Mouse (Mus musculus) neural tube, embryonic 14.5 days (tissue): ENCODE results near the gene Ogg1. TPM values are rescaled to one million over a fixed set of nuclear protein-coding genes. Genes with fewer than 3 reads are reported as not detected.

Experiments used
- ATAC-seq: fragments of 200-750 bp; cut with Nextera tagmentation; 2 replicates; pipeline ENCODE4 v1.8.0; 2017; ENCODE audit warnings: low read depth, mild to moderate bottlenecking, moderate TSS enrichment, moderate library complexity
- H3K27ac ChIP-seq: fragments of 300-500 bp; sonication (generic); 2 replicates; pipeline ENCODE4 v1.5.1; 2014; ENCODE audit warnings: low read depth, mild to moderate bottlenecking, control low read depth, low read length, moderate library complexity, mixed read lengths
- H3K27me3 ChIP-seq: fragments of 300-500 bp; sonication (generic); 2 replicates; pipeline ENCODE4 v1.6.1; 2014; ENCODE audit warnings: low read length; ENCODE audit not compliant: control insufficient read depth, insufficient read depth
- H3K36me3 ChIP-seq: fragments of 300-500 bp; sonication (generic); 2 replicates; pipeline ENCODE4 v1.6.1; 2014; ENCODE audit warnings: low read length, mixed read lengths; ENCODE audit not compliant: control insufficient read depth, insufficient read depth
- H3K4me1 ChIP-seq: fragments of 300-500 bp; sonication (generic); 2 replicates; pipeline ENCODE4 v1.6.1; 2014; ENCODE audit warnings: low read length; ENCODE audit not compliant: control insufficient read depth, insufficient read depth
- H3K4me2 ChIP-seq: fragments of 300-500 bp; sonication (generic); 2 replicates; pipeline ENCODE4 v1.6.1; 2014; ENCODE audit warnings: mild to moderate bottlenecking, low read depth, low read length, control low read depth
- H3K4me3 ChIP-seq: fragments of 300-500 bp; sonication (generic); 2 replicates; pipeline ENCODE4 v1.5.1; 2014; ENCODE audit warnings: low read depth, low read length, control low read depth, mixed read lengths
- H3K9ac ChIP-seq: fragments of 300-500 bp; sonication (generic); replicated peaks from 2 replicates; pipeline ENCODE4 v1.6.1; 2014; ENCODE audit warnings: low read depth, mild to moderate bottlenecking, control low read depth, low read length, mixed read lengths
- H3K9me3 ChIP-seq: fragments of 300-500 bp; sonication (generic); 2 replicates; pipeline ENCODE4 v1.6.1; 2016; ENCODE audit warnings: low read length; ENCODE audit not compliant: control insufficient read depth
- WGBS: fragments of 180-500 bp; shearing (Covaris S2); extraction: QIAGEN DNeasy Blood & Tissue Kit; methylation state at CpG from one replicate; pipeline ENCODE4 v1.1.7; 2014; 5-methylcytosine and 5-hydroxymethylcytosine counted together
- polyA plus RNA-seq: library from polyadenylated mRNA; unstranded; fragments of >200 nt; fragmentation: Nextera tagmentation; extraction: Ambion mirVana; gene quantifications from 2 replicates; pipeline ENCODE4 v1.2.1, GENCODE M21; 2014

Gene Ogg1
- 7.6 and 8.9 TPM in 2 replicates for polyA plus RNA-seq

DNA sequence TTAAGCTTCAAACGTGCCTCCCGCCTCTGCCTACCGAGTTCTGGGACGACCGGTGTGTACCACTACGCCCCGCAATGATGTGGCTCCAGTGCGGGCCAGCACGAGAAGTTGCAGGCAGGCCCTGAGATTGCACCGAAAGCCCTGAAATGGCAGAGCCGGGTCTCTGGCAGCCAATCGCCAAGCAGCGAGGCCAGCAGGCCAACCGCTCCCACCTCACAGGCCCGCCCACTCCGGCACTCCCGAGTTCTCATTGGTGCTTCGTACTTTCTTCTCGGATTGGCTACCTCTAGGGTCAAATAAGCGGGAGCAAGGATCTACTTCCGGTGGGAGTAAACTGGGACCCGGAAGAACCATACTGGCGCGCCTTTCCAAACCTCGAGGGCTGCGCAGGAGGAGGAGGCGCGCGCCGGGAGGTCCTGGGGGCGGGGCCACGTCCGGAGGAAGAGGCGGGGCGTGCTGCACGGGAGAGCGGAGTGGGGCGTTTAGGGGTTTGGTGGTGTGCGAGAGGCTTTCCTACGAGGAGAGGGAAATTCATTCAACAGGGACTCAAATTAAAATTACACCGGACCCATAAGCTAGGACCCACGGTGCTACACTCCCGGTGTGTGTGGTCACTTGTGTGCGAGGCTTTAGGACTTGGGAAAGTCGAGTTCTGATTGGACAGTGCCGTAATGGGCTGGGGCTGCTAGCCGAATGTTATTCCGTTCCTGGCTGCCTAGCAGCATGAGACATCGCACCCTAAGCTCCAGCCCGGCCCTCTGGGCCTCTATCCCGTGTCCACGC is at the start of gene Ogg1:
Gene Ogg1, plus strand, starts transcription at position 440 of the 783 bp plus-strand sequence.
- peaks cover 26% of the 10 kb centered on the region for H3K36me3 ChIP-seq
- ATAC-seq = peak; percentile 98

DNA sequence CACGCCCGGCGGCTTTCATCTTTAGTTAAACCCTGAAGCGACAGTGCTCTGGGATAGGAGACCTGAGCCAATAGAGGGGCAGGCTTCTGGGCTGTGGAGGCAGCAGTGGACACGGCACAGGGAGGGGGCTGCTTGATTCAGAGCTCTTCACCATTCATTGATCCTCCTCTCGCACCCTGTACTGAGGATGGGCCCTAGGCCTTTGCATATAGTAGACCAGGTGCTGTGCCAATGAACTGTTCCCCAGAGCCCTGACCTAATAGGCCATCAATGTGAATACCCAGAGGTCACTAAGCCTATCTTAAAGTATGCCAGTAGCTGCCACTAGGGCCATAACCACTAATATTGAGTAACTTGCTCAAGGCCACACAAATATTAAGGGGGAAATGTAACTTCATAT is 45.1 kb upstream of the Ogg1 start:
- H3K36me3 ChIP-seq = peaks cover 1% of the 10 kb centered on the region; the same call in 1 of the 2 replicates
- H3K9ac ChIP-seq = no peak overlapping the region
- WGBS = 66% methylated on average over 6 of the region's 6 CpGs
- no peak; the same call in 1 of the 2 replicates for ATAC-seq
- peaks cover 8% of the 10 kb centered on the region; the same call in 1 of the 2 replicates for H3K4me1 ChIP-seq
- H3K27me3 ChIP-seq = peaks cover 23% of the 10 kb centered on the region
- H3K9me3 ChIP-seq = no peaks in the 10 kb centered on the region
- no peak overlapping the region for H3K4me3 ChIP-seq
- no peak overlapping the region for H3K4me2 ChIP-seq
- no peak overlapping the region for H3K27ac ChIP-seq

More for the DNA sequence above, at the start of gene Ogg1:
- no peaks in the 10 kb centered on the region for H3K9me3 ChIP-seq
- H3K4me2 ChIP-seq = peak within 1 kb of the TSS; percentile 93
- peak within 1 kb of the TSS; percentile 69 for H3K9ac ChIP-seq
- peak within 1 kb of the TSS; percentile 44 for H3K4me3 ChIP-seq
- H3K27ac ChIP-seq = peak within 1 kb of the TSS; percentile 82
- peaks cover 4% of the 10 kb centered on the region; the same call in 1 of the 2 replicates for H3K4me1 ChIP-seq
- no peaks in the 10 kb centered on the region for H3K27me3 ChIP-seq
- WGBS = under 1% methylated on average over 52 of the region's 52 CpGs

DNA sequence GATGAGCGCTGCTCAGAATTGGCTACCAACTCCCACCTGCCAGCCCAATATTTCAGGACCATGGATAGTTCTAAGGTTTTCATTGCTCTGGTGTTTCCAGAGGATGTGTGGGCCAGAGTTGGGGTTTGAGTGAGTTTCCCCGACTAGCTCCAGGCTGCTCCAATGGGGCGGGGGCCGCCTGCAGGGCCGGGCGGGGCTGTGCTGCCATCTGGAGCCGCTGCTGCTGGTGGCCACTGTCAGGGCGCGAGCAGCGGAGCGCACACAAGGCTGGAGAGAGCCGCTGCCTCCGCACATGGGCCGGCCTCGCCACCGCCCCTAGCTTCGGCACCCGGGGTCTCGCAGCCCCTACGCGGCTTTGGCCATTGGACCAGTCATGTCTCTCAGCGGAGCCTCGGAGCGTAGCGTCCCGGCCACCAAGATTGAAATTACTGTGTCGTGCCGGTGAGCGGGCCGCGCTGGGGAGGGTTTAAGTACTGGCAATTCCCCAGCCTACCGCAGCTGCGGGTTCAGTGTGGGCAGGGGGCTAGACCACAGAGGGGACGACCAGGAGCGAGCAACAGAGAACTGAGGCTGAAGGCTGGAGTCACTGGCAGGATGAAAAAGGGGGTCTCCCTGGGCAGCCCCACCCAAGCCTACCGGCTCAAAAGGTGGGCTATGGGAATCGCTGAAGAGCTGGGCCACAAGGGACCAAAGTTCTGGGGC is 44.5 kb upstream of the Ogg1 start, which contains the start of gene Cpne9:
Gene Cpne9, plus strand, starts transcription at position 207 of the 702 bp plus-strand sequence.
- no peaks in the 10 kb centered on the region; the same call in 1 of the 2 replicates for H3K36me3 ChIP-seq
- H3K27me3 ChIP-seq = peaks cover 23% of the 10 kb centered on the region
- H3K27ac ChIP-seq = no peak within 1 kb of the TSS
- peak within 1 kb of the TSS; percentile 74 for H3K4me2 ChIP-seq
- peak; percentile 83 for ATAC-seq
- H3K4me1 ChIP-seq = peaks cover 8% of the 10 kb centered on the region; the same call in 1 of the 2 replicates
- peak within 1 kb of the TSS; percentile 22 for H3K4me3 ChIP-seq
- H3K9me3 ChIP-seq = no peaks in the 10 kb centered on the region
- whole genome bisulfite sequencing = under 1% methylated on average over 37 of the region's 37 CpGs
- H3K9ac ChIP-seq = peak within 1 kb of the TSS; percentile 41

DNA sequence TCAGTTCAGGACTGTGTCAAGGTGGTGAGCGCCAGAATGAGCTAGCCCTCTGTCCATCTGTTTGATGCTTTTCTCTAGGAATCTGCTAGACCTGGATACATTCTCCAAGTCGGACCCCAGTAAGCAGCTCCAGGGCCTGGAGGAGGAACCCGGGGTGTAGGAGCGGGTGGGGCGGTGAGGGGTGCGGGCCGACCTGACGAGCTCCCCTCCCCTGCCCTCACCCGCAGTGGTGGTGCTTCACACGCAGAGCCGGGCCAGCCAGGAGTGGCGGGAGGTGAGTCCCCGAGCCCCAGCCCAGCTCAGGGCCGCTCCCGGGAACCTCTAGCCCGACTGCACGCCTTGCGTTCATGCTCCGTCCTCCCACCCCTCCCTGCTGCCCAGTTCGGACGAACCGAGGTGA is 43.8 kb upstream of the Ogg1 start:
- under 1% methylated on average over 22 of the region's 22 CpGs for WGBS
- Histone ChIP-seq H3K4me2 (0 out of 2 replicates have a peak overlapping the region, but pooled peaks have one; percentile 18), H3K36me3 (no peaks in the 10 kb centered on the region; the same call in 1 of the 2 replicates), H3K27ac (no peak overlapping the region), H3K27me3 (peaks cover 23% of the 10 kb centered on the region), H3K9ac (no peak overlapping the region), H3K9me3 (no peaks in the 10 kb centered on the region), H3K4me1 (peaks cover 8% of the 10 kb centered on the region; the same call in 1 of the 2 replicates), H3K4me3 (peak overlapping the region; percentile 10; the same call in 1 of the 2 replicates)
- ATAC-seq = peak; percentile 21

GRCm38 (mm10) chr6:113283500-113283899 is 43.3 kb upstream of the Ogg1 start:
- peaks cover 8% of the 10 kb centered on the region; the same call in 1 of the 2 replicates for H3K4me1 ChIP-seq
- H3K27ac ChIP-seq = no peak overlapping the region
- 9% methylated on average over 6 of the region's 6 CpGs for WGBS
- H3K4me2 ChIP-seq = 0 out of 2 replicates have a peak overlapping the region, but pooled peaks have one; percentile 18
- H3K4me3 ChIP-seq = no peak overlapping the region
- H3K9ac ChIP-seq = no peak overlapping the region
- peaks cover 23% of the 10 kb centered on the region for H3K27me3 ChIP-seq
- H3K36me3 ChIP-seq = no peaks in the 10 kb centered on the region; the same call in 1 of the 2 replicates
- no peaks in the 10 kb centered on the region for H3K9me3 ChIP-seq
- ATAC-seq = no peak

DNA sequence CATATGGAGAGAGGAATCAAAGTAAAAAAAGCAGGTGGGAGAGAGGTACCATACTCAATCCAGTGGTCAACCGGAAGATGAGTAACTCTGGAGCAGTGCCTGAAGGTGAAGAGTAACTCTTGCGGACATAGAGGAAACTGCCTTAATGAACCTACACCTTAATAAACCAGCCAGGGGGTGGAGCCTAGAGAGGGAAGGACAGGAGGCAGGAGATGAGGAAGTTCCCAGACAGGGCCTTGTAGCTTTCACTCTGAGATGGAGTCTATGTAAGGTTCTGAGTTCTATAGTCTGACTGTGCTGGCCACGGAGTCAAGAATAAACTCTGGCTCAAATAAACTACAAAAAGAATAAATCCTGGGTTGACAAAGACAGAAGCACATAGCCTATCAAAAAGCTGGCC is 41.8 kb upstream of the Ogg1 start:
- 78% methylated on average over 3 of the region's 3 CpGs for WGBS
- no peak overlapping the region for H3K4me2 ChIP-seq
- no peaks in the 10 kb centered on the region for H3K9me3 ChIP-seq
- H3K36me3 ChIP-seq = no peaks in the 10 kb centered on the region; the same call in 1 of the 2 replicates
- H3K4me3 ChIP-seq = no peak overlapping the region
- no peak for ATAC-seq
- peaks cover 8% of the 10 kb centered on the region; the same call in 1 of the 2 replicates for H3K4me1 ChIP-seq
- H3K27me3 ChIP-seq = peaks cover 23% of the 10 kb centered on the region
- no peak overlapping the region for H3K27ac ChIP-seq
- no peak overlapping the region for H3K9ac ChIP-seq

DNA sequence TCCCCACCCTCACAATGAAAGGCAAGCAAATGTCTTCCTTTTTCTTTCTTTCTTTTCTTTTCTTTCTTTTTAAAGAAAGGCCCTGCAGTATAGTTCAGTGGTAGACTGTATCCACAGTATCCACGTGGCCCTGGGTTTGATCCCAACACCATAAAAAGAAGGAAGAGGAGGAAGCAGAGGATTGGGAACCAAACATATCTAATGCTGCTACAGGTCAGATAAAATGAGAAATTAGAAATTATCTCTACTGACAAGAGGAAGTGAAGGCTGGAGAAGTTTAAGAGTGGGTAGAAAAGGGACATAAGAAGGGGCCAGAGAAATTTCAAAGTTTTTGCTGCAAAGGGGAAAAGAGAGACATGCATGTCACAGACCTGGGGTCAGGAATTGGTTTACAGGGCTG is 40.5 kb upstream of the Ogg1 start:
- Histone ChIP-seq H3K4me1 (peaks cover 8% of the 10 kb centered on the region; the same call in 1 of the 2 replicates), H3K36me3 (no peaks in the 10 kb centered on the region), H3K9me3 (no peaks in the 10 kb centered on the region), H3K4me2 (no peak overlapping the region), H3K4me3 (no peak overlapping the region), H3K27me3 (peaks cover 23% of the 10 kb centered on the region), H3K9ac (no peak overlapping the region), H3K27ac (no peak overlapping the region)
- WGBS = 68% methylated on average over 1 of the region's 1 CpGs
- ATAC-seq = no peak

GRCm38 (mm10) chr6:113287236-113287635 is 39.5 kb upstream of the Ogg1 start:
- Histone ChIP-seq H3K4me3 (no peak overlapping the region), H3K9me3 (no peaks in the 10 kb centered on the region), H3K9ac (no peak overlapping the region), H3K4me2 (no peak overlapping the region), H3K27me3 (peaks cover 18% of the 10 kb centered on the region), H3K36me3 (no peaks in the 10 kb centered on the region), H3K27ac (no peak overlapping the region), H3K4me1 (peaks cover 6% of the 10 kb centered on the region; the same call in 1 of the 2 replicates)
- ATAC-seq = no peak
- WGBS = 71% methylated on average over 4 of the region's 4 CpGs
